ENCODE assay signal across 24 mouse cellular contexts in the genomic region with DNA sequence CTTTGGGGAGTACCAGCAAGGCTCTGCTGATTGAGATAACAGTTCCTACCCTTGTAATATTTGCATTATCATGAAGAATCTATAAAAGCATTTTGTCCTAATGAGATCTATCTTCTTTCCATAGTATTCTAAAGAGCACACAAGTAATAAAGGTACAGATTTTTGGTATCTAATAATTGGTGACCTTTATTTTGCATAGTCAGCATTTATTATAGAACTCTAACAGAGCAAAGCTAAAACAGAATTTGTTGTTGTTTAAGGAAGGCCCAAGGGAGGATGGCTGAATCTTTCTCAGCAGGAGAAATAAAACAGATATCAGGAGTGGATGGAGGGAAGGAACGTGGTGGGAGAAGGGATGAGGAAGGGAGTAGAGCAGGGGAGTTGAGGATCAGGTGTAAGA.
"Had no signal": no experiment of that assay in that cellular context is flagged by ENCODE, and none has a peak within 500 bp of the region (broad histone marks: within the 10 kb centered on the region; RNA-seq: fewer than 3 reads in every experiment).

No protein-coding gene starts in this region.

- H3K9me3 ChIP-seq: embryonic facial prominence, embryonic 10.5 days; embryonic facial prominence, embryonic 12.5 days; embryonic facial prominence, embryonic 13.5 days; embryonic facial prominence, embryonic 15.5 days; forebrain, embryonic 10.5 days; forebrain, embryonic 12.5 days; forebrain, embryonic 13.5 days; forebrain, embryonic 15.5 days; heart, embryonic 10.5 days had no signal

- H3K4me2 ChIP-seq: embryonic facial prominence, embryonic 12.5 days; embryonic facial prominence, embryonic 13.5 days; embryonic facial prominence, embryonic 15.5 days; forebrain, embryonic 12.5 days; forebrain, embryonic 13.5 days; forebrain, embryonic 15.5 days had no signal

- H3K27ac ChIP-seq: embryonic facial prominence, embryonic 10.5 days; embryonic facial prominence, embryonic 12.5 days; embryonic facial prominence, embryonic 13.5 days; embryonic facial prominence, embryonic 15.5 days; forebrain, embryonic 10.5 days; forebrain, embryonic 12.5 days; forebrain, embryonic 13.5 days; forebrain, embryonic 15.5 days; gastrocnemius, adult 2 months; heart, adult 2 months; heart, embryonic 10.5 days had no signal

- H3K36me3 ChIP-seq: embryonic facial prominence, embryonic 10.5 days; embryonic facial prominence, embryonic 12.5 days; embryonic facial prominence, embryonic 13.5 days; embryonic facial prominence, embryonic 15.5 days; forebrain, embryonic 10.5 days; forebrain, embryonic 12.5 days; forebrain, embryonic 15.5 days; heart, embryonic 10.5 days had no signal

- H3K9ac ChIP-seq: embryonic facial prominence, embryonic 12.5 days; embryonic facial prominence, embryonic 13.5 days; embryonic facial prominence, embryonic 15.5 days; forebrain, embryonic 12.5 days; forebrain, embryonic 13.5 days; forebrain, embryonic 15.5 days; forebrain, postnatal 0 days had no signal

- H3K27me3 ChIP-seq: embryonic facial prominence, embryonic 12.5 days; embryonic facial prominence, embryonic 13.5 days; embryonic facial prominence, embryonic 15.5 days; forebrain, embryonic 12.5 days; forebrain, embryonic 13.5 days; forebrain, embryonic 15.5 days had no signal

- H3K4me3 ChIP-seq: embryonic facial prominence, embryonic 10.5 days; embryonic facial prominence, embryonic 12.5 days; embryonic facial prominence, embryonic 13.5 days; embryonic facial prominence, embryonic 15.5 days; erythroblast, embryonic 14.5 days; forebrain, embryonic 10.5 days; forebrain, embryonic 12.5 days; forebrain, embryonic 13.5 days; forebrain, embryonic 15.5 days; gastrocnemius, adult 2 months; heart, adult 2 months; heart, embryonic 10.5 days had no signal

- H3K4me1 ChIP-seq: embryonic facial prominence, embryonic 10.5 days; embryonic facial prominence, embryonic 12.5 days; embryonic facial prominence, embryonic 13.5 days; embryonic facial prominence, embryonic 15.5 days; forebrain, embryonic 10.5 days; forebrain, embryonic 12.5 days; forebrain, embryonic 13.5 days; heart, embryonic 10.5 days had no signal

- DNase-seq: cerebellum, adult 9-11 months; cerebellum, postnatal 10 days; cerebellum, postnatal 14 days; cerebellum, postnatal 25 days; cerebellum, postnatal 36 days; forebrain, postnatal 0 days; gastrocnemius, adult 2 months; gastrocnemius, postnatal 10 days; gastrocnemius, postnatal 14 days; gastrocnemius, postnatal 25 days; gastrocnemius, postnatal 36 days; heart, adult 11 months; heart, adult 18-20 months; heart, adult 2 months had no signal
